Comparison of ENCODE assay signal across 8 mouse cellular contexts in the genomic region with DNA sequence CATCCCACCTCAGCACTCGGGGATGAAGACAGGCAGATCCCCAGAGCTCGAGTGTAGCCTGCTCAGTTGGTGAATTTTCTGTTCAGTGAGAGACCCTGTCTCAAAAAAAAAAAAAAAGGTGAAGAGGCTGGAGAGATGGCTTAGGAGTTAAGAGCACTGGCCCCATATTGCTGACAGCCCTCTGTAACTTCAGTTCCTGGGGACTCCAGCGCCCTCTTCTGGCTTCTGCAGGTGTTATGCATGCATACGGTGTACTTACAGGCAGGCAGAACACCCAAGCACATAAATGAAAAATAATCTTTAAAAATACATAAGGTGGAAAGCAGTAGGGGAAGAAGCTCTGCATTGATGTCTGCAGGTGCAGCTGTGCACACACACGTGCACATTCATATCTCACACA. TPM values are rescaled to one million over a fixed set of nuclear protein-coding genes. Genes with fewer than 3 reads are reported as not detected.
A peak's percentile ranks its signal among the peaks of the same experiment; 100 is the strongest.
DNase-seq lines count a peak whose midpoint lies in the region; ATAC-seq and TF ChIP-seq lines count a peak whose summit lies in the region.

No protein-coding gene starts in this region.

- no peak overlapping the region for H3K9ac ChIP-seq in forebrain, embryonic 11.5 days (ENCODE audit: low read length)
- no peak overlapping the region for H3K9ac ChIP-seq in forebrain, embryonic 12.5 days
- H3K9ac ChIP-seq in midbrain, embryonic 14.5 days (replicated peaks; ENCODE audit: low read length), result no peak overlapping the region
- H3K9ac ChIP-seq in midbrain, embryonic 15.5 days, result no peak overlapping the region

- no peaks in the 10 kb centered on the region for H3K4me1 ChIP-seq in forebrain, embryonic 11.5 days (replicated peaks; ENCODE audit: control insufficient read depth, insufficient read depth, low read length)
- H3K4me1 ChIP-seq in forebrain, embryonic 12.5 days, result no peaks in the 10 kb centered on the region
- no peaks in the 10 kb centered on the region for H3K4me1 ChIP-seq in midbrain, embryonic 14.5 days (ENCODE audit: control insufficient read depth, insufficient read depth, low read length)
- H3K4me1 ChIP-seq in midbrain, embryonic 15.5 days, result no peaks in the 10 kb centered on the region
- no peaks in the 10 kb centered on the region for H3K4me1 ChIP-seq in cortical plate, adult 2 months (ENCODE audit: control insufficient read depth, insufficient read depth, low read length)

- WGBS in forebrain, embryonic 11.5 days, result 68% methylated on average over 5 of the region's 5 CpGs
- 64% methylated on average over 5 of the region's 5 CpGs for whole genome bisulfite sequencing in forebrain, embryonic 12.5 days
- 62% methylated on average over 5 of the region's 5 CpGs for WGBS in midbrain, embryonic 14.5 days
- WGBS in midbrain, embryonic 15.5 days, result 61% methylated on average over 5 of the region's 5 CpGs

- TF ChIP-seq POLR2A in cortical plate, adult 2 months (IDR thresholded peaks at IDR 0.05; ENCODE audit: extremely low read depth, insufficient read depth, low read length), result no peak

- DNase-seq in forebrain, embryonic 11.5 days (ENCODE audit: low spot score), result peak; percentile 64
- DNase-seq in midbrain, embryonic 14.5 days, result peak; percentile 64
- DNase-seq in lung, postnatal 10 days, result peak; percentile 57
- no peak for DNase-seq in layer of hippocampus, postnatal 25 days (ENCODE audit: extremely low spot score in 1 of 2, low spot score in 1 of 2)
- DNase-seq in urinary bladder, postnatal 25 days (ENCODE audit: low spot score), result no peak

- no peak for ATAC-seq in forebrain, embryonic 11.5 days (replicated peaks; ENCODE audit: low FRiP score)
- no peak for ATAC-seq in forebrain, embryonic 12.5 days (ENCODE audit: low FRiP score)
- no peak for ATAC-seq in midbrain, embryonic 14.5 days (ENCODE audit: low FRiP score, low TSS enrichment)
- no peak for ATAC-seq in midbrain, embryonic 15.5 days (replicated peaks)

- H3K4me3 ChIP-seq in forebrain, embryonic 11.5 days (ENCODE audit: low read depth, low read length), result no peak overlapping the region
- no peak overlapping the region for H3K4me3 ChIP-seq in forebrain, embryonic 12.5 days (replicated peaks)
- H3K4me3 ChIP-seq in midbrain, embryonic 14.5 days (replicated peaks; ENCODE audit: low read depth, low read length), result no peak overlapping the region
- no peak overlapping the region for H3K4me3 ChIP-seq in midbrain, embryonic 15.5 days
- H3K4me3 ChIP-seq in cortical plate, adult 2 months (ENCODE audit: insufficient read depth, low read length), result no peak overlapping the region

- H3K9me3 ChIP-seq in forebrain, embryonic 11.5 days (ENCODE audit: control insufficient read depth, low read length), result no peaks in the 10 kb centered on the region
- H3K9me3 ChIP-seq in forebrain, embryonic 12.5 days, result no peaks in the 10 kb centered on the region
- H3K9me3 ChIP-seq in midbrain, embryonic 14.5 days (ENCODE audit: control insufficient read depth, low read length), result no peaks in the 10 kb centered on the region
- H3K9me3 ChIP-seq in midbrain, embryonic 15.5 days, result no peaks in the 10 kb centered on the region

- no peaks in the 10 kb centered on the region for H3K36me3 ChIP-seq in forebrain, embryonic 11.5 days (ENCODE audit: control insufficient read depth, insufficient read depth, low read length)
- peaks cover 24% of the 10 kb centered on the region for H3K36me3 ChIP-seq in forebrain, embryonic 12.5 days (replicated peaks)
- peaks cover 44% of the 10 kb centered on the region for H3K36me3 ChIP-seq in midbrain, embryonic 14.5 days (ENCODE audit: control insufficient read depth, insufficient read depth, low read length)
- H3K36me3 ChIP-seq in midbrain, embryonic 15.5 days (replicated peaks), result peaks cover 17% of the 10 kb centered on the region; the same call in 1 of the 2 replicates

- H3K27me3 ChIP-seq in forebrain, embryonic 11.5 days (ENCODE audit: control insufficient read depth, insufficient read depth, low read length), result no peaks in the 10 kb centered on the region
- no peaks in the 10 kb centered on the region for H3K27me3 ChIP-seq in forebrain, embryonic 12.5 days
- no peaks in the 10 kb centered on the region for H3K27me3 ChIP-seq in midbrain, embryonic 14.5 days (ENCODE audit: control insufficient read depth, insufficient read depth, low read length)
- no peaks in the 10 kb centered on the region for H3K27me3 ChIP-seq in midbrain, embryonic 15.5 days (replicated peaks)

- TF ChIP-seq CTCF in cortical plate, adult 2 months (IDR thresholded peaks at IDR 0.05; ENCODE audit: extremely low read depth, insufficient read depth, low read length), result 0 out of 2 replicates have a peak, but pooled peaks have one; percentile 20

- H3K4me2 ChIP-seq in forebrain, embryonic 11.5 days (ENCODE audit: low read depth, low read length, severe bottlenecking), result no peak overlapping the region
- H3K4me2 ChIP-seq in forebrain, embryonic 12.5 days, result no peak overlapping the region
- H3K4me2 ChIP-seq in midbrain, embryonic 14.5 days (ENCODE audit: low read length), result no peak overlapping the region
- H3K4me2 ChIP-seq in midbrain, embryonic 15.5 days, result no peak overlapping the region

- H3K27ac ChIP-seq in forebrain, embryonic 11.5 days (ENCODE audit: low read depth, low read length), result no peak overlapping the region
- no peak overlapping the region for H3K27ac ChIP-seq in forebrain, embryonic 12.5 days
- H3K27ac ChIP-seq in midbrain, embryonic 14.5 days (replicated peaks; ENCODE audit: low read depth, low read length), result no peak overlapping the region
- H3K27ac ChIP-seq in midbrain, embryonic 15.5 days, result no peak overlapping the region
- no peak overlapping the region for H3K27ac ChIP-seq in cortical plate, adult 2 months (ENCODE audit: insufficient read depth, low read length)

RNA-seq across cellular contexts. Expression of a gene that starts 9.1 kb away (rescaled TPM):
- polyA plus RNA-seq in forebrain, embryonic 11.5 days (2014; fragmentation: Nextera tagmentation; extraction: Ambion mirVana), result 16.9 TPM in 2 replicates
- 17.7 and 18.0 TPM in 2 replicates for polyA plus RNA-seq in forebrain, embryonic 12.5 days (2016; fragmentation: Nextera tagmentation; extraction: Ambion mirVana)
- polyA plus RNA-seq in midbrain, embryonic 14.5 days (2014; fragmentation: Nextera tagmentation; extraction: Ambion mirVana), result 14.7 and 17.7 TPM in 2 replicates
- polyA plus RNA-seq in midbrain, embryonic 15.5 days (2015; fragmentation: Nextera tagmentation; extraction: Ambion mirVana), result 13.6 and 17.3 TPM in 2 replicates
- 7.1 and 7.3 TPM in 2 replicates for polyA plus RNA-seq in cortical plate, adult 2 months (2012; rRNA removed)
- total RNA-seq in layer of hippocampus, postnatal 25 days (2021), result 10 to 100 TPM; 15.6 to 15.7 TPM

RNA-seq across cellular contexts. Expression of a gene that starts 54.8 kb away (rescaled TPM):
- 4.9 and 5.1 TPM in 2 replicates for polyA plus RNA-seq in forebrain, embryonic 11.5 days (2014; fragmentation: Nextera tagmentation; extraction: Ambion mirVana)
- 10.3 and 11.0 TPM in 2 replicates for polyA plus RNA-seq in forebrain, embryonic 12.5 days (2016; fragmentation: Nextera tagmentation; extraction: Ambion mirVana)
- 17.3 and 22.1 TPM in 2 replicates for polyA plus RNA-seq in midbrain, embryonic 14.5 days (2014; fragmentation: Nextera tagmentation; extraction: Ambion mirVana)
- 20.0 and 21.1 TPM in 2 replicates for polyA plus RNA-seq in midbrain, embryonic 15.5 days (2015; fragmentation: Nextera tagmentation; extraction: Ambion mirVana)
- 22.0 and 22.4 TPM in 2 replicates for polyA plus RNA-seq in cortical plate, adult 2 months (2012; rRNA removed)
- total RNA-seq in layer of hippocampus, postnatal 25 days (2021), result 10 to 100 TPM; 27.0 to 28.1 TPM

Comparison
In these comparisons a context has a peak if more than half of its experiments do, and no peak if none do; other contexts are left out.
1. DNase-seq: peak in forebrain, embryonic 11.5 days (single experiment), midbrain, embryonic 14.5 days (single experiment) and lung, postnatal 10 days (single experiment); none in layer of hippocampus, postnatal 25 days (0 of 2) and urinary bladder, postnatal 25 days (single experiment).